Mouse (Mus musculus): ENCODE measurements around the gene Fam168a.

Gene Fam168a

DNA sequence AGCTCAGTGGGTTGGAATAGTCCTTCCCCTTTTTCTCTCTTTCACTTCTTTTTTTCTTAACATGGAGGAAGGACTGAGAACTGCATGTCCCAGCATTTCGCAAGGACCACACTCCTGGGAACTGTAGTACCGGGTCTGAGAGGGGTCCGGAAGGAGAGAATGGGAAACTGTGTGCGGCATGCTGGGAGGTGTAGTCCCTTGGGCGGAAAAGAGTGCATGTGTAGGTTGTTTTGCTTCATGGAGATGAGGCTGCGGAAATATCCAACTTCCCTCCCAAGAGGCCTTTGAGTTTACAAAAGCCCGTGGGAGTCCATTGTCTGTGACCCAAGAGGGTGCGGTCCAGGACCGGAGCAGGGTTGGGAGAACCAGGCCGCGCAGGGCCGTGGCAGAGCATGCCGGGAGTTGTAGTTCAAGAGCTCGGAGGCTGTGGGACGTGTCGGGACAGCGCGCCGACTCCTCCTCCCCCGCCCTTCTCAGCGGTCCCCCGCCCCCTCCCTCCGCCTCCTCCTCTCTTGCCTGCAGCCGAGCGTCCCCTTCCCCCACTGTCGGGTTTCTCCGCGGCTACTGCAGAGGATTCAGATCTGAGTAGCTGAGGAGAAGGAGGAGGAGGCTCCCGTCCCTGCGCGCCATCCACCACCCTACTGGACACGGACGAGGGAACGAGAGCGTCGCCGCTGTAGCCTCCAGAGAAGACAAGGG, at the start of gene Fam168a:
TSS of gene Fam168a (plus strand) at position 493 of the 699 bp plus-strand sequence.
- DNase-seq (ENCODE audit: low read depth, low spot score): peak; percentile 99

DNA sequence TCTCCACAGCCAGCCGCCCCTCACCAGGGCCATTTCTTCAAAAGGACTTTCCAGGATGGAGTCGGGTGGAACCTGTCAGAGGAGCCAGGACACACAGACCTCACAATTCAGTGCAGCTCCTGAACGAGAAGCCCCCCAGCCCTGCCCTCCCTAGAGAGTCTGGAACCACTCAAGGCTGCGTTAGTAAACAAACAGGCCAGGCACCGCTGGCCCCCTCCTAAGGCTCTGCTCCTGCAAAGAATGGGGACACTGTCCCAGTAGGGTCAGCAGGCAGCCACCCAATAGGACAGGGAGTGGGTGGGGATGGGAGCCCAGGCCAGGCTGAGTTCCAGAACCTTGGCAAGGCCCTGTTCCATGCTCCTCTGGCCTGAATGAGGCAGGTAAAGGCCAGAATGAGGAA, 49.7 kb upstream of the Fam168a start:
- no peak for DNase-seq (ENCODE audit: low read depth, low spot score)

DNA sequence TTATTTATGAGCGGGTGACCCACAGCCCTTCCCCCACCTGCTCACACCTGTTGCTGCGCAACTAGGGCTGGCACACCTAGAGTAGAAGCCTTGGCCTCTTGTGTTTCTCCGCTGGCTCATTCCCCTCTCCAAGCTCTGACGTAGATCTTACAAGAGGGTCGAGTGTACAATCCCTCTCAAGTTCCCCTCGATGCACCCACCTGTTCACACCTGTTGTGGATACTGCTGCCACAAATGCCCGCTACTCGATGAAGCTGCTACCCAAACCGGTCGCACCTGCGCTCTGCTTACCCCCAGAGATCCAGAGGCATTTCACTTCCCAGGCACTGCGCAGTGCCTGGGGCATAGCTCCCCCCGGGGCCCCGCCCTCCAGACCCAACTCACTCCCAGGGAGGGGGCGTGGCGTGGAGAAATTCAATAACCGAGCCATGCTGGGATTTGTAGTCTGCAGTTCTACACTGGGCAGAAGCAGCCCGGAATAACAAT, 48.3 kb upstream of the Fam168a start:
- peak; percentile 92 for DNase-seq (ENCODE audit: low read depth, low spot score)

DNA sequence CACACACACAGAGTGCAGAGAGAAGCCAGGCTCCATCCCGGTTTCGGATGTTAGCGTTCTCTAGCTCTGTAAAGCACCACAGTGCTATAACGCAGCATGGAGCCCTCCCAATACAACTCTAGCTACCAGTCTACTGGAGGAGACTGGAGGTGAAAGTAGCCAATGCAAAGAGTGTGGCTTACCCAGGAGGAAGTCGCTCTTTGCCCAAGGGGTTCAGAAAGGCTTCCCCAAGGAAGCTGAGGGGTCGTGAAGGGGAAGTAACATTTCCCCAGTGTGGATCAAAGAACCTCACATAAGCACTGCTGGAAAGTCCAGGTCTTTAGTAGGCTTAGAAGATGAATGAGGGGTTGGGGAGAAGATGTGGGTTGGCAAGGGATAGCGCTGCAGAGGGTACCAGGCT, 45.2 kb upstream of the Fam168a start:
- DNase-seq (ENCODE audit: low read depth, low spot score): no peak

DNA sequence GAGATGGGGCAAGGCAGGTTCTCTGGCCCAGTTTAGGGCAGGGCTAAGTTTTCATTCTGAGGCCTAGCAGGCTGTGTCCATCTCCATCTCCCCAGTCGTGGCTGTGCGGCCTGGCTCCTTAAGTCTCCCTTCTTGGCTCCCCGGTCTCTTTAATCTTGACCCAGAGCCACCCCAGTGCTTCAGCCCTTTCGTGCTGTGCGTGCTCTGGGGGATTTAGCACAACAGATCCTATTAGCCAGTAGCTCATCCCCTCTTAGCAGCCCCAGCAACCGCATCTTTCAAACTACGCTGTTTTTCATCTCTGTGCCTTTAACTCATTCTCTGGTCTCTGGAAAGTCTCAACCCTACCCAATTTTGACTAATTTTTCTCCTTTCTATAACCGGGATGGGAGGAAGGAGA, 44.2 kb upstream of the Fam168a start, which contains the start of gene Plekhb1:
TSS of gene Plekhb1 (minus strand) at position 184 of the 400 bp plus-strand sequence.
- no peak for DNase-seq (ENCODE audit: low read depth, low spot score)

DNA sequence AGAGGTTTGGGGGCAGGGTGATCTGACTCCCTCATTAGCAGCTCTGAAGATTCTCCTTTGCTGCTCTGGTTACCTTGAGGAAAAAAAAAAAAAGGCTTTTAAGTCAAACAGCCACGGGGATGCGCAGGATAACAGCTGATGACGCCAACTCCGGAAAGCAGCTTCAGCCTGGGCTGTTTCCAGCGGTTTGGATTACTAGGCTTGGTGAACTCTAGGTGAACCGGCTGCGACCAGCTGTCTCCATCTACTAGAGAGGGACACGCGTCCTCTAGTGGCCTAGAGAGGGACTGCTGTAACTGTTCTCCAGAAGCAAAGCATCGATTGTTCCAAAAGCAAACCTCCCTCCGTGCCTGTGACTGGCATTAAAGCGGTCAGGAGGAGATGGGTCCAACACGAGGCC, 43.2 kb upstream of the Fam168a start:
- peak; percentile 95 for DNase-seq (ENCODE audit: low read depth, low spot score)

DNA sequence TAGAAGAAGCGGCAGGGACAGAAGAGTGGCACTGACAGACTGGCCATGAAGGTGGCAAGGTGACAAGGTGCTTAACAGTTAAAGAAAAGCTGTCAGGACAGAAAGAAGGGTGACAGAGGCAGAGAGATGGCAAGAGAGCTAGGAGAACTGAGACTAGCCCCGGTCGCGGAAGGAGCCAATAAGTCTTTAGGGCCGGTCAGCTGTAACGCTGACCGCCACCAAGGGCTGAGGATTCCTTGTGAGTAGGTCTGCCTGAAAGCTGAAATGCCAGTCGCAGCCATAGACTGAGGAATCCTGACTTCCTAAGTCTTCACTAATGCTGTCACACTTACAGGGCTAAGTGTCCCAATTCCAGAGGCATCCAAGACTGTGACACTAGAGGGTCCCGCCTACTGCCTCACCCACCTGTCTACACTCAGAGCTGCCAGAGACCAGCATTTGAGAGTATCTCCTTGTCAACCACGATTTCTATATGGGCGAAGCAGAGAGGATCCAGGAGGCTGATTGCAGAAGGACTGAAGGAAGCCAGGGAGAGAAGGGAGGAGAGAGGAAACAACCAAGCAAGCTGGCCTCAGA, 42.6 kb upstream of the Fam168a start:
- DNase-seq (ENCODE audit: low read depth, low spot score): no peak

DNA sequence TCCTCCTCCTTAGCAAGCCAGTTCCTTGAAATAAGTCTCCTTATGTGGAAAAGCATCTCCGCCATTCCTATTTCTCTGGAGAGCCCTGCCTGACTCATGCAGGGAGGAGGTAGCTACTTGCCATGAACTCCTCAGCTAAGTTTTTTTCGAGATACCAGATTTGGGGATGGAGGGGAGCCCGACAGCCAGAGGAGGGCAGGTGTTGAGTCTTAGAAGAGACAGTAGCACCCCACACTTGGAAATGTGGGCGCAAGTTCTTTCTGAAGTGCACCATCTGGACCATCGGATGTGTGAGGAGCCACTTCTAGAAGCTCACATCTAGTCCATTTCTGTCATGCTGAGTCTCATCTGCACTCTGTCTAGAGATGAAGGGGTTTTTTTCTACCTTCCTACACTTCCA, 35.8 kb upstream of the Fam168a start:
- no peak for DNase-seq (ENCODE audit: low read depth, low spot score)

DNA sequence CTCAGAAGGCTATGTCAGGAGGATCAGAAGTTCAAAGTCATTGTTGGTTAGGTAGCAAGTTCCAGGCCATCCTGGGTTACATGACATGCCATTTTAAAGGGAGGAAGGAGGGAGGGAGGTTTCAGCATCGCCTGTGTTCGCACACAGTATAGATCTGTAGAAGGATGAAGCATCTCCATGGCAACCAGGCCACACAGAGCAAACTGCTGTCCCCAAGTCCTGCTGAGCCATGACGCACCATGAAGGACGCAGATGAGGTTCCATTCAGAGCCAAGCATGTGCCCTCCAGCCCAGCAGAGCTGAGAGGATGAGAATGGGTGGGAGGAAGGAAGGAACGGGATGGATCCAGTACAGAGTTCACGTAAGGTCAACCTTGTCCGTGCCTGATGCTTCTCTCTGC, 33.0 kb upstream of the Fam168a start:
- no peak for DNase-seq (ENCODE audit: low read depth, low spot score)

DNA sequence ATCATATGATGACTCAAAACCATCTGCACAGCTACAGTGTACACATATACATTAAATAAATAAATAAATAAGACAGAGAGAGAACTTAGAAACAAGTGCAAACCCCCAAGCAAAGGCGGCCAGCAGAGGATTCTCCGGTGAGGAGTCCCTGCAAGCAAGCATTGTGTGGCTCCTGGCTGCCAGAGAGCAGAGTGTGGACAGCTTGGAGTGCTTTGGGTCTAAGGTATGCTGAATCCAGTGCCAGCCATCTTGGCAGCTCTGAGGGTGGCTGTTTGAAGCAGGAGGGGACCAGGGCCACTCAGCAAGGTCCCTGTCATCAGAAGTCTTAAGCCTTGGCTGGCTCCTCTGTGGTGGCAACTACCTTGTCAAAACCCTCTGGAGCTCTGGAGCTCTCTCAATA, 31.5 kb upstream of the Fam168a start:
- DNase-seq (ENCODE audit: low read depth, low spot score): peak; percentile 53

DNA sequence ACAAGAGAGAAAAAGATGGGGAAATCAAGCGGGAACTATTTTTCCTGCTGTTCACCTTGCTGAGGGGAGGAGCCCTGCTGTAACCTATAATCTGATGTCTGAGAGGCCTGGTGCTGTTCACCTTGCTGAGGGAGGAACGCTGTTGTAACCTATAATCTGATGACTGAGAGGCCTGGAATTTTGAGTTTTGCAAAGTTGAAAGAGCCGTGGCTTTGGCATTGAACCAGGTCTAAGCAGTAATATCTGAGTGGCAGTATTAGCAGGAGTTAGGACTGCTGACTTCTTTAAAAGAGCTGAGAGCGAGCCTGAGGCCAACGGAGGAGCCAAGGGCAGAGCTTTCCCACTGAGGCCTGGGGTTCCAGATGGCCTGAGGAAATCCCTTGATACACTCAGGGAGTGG, 28.4 kb upstream of the Fam168a start:
- no peak for DNase-seq (ENCODE audit: low read depth, low spot score)

DNA sequence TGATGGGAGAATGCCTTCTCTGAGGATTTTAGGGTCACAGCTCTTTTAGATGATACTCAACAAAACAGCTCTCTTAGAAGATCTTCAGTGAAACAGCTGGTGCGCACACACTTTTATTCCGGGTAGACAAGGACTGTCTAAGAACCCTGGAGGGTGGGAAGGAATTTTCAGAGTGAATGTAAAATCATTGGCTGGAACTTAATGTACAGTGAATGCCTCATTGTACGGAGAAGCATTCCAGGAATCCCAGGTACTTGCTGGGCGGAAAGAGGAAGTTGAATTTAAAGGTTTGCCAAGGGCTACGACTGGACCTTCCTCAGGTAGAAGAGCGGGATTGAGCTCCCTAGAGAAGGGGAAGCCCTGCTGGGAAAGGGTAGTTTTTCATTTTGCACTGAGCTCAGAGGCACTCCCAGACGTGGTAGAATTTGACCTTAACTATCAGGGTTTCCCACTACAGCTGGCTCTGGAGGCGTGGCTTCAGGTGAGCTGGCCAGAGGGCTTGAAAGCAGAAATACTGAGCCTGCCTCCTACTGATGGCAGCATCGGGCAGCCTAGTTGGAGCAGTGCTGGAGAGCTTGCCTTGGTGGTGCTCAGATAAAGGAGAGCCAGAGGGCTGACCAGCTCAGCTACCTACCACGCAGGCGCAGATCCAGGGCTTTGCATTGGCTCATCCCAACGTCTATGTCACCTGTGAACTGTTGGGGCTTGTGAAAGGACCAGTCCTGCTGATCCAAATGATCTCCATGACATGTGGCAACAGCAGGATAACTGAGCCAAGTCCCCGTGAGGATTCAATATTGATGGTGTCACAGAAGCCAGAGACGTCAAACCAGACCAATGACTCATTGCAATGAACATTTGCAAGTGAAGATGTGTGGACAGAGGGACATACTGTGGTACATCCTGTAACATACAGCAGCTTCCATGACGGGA, 27.2 kb upstream of the Fam168a start:
- peak; percentile 63 for DNase-seq (ENCODE audit: low read depth, low spot score)

DNA sequence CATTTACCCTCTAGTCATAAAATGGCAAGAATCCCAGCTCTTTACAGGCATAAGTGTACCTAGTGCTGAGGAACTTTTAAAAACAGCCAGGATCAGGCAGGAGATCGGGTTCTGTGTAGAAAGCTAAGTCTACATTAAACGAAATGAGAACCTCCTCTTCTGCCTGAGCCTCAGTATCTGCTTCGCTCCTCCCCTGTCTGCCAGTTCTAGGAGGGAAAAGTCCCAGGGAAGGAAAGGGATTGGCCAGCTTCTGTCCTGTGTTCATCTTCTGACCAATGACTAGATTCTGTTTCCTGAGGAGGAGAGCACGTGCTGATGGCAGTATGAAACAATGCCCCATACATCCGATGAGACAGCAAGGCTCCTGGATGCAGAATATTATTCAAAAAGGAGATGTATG, 25.3 kb upstream of the Fam168a start:
- peak; percentile 66 for DNase-seq (ENCODE audit: low read depth, low spot score)

DNA sequence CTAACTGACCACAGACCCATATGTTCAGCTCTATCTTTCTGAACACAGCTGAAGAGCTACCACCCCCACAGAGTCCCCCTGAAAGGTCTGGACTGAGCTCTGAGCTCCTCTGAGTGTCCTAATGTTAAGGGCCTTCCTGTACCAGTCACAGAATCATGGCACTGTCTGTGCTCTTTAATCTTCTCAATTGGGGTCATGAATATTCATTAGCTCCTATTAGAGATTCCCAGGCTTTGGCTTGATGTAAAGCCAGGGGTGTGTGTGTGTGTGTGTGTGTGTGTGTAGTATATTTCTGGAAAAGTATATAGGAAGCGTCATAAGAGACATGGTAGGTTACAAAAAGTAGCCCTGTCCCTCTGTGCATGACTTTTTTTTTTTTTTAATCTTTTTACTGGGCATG, 23.2 kb upstream of the Fam168a start:
- DNase-seq (ENCODE audit: low read depth, low spot score): no peak

DNA sequence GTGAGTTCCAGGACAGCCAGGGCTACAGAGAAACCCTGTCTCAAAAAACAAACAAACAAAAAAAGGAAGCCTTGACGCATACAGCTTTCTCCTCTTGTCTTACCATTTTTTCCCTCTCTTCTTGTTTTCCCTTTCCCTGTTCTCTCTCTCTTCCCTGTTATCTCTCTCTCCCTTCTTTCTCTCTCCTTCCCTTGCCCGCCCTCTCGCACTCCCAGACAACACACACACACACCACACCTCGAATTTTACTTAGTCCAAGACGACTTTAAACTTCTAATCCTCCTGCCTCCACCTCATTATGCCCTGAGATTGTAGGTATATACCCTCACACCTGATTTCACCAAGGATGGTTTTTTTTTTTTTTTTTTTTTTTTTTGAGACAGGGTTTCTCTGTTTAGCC, 22.4 kb upstream of the Fam168a start:
- no peak for DNase-seq (ENCODE audit: low read depth, low spot score)

DNA sequence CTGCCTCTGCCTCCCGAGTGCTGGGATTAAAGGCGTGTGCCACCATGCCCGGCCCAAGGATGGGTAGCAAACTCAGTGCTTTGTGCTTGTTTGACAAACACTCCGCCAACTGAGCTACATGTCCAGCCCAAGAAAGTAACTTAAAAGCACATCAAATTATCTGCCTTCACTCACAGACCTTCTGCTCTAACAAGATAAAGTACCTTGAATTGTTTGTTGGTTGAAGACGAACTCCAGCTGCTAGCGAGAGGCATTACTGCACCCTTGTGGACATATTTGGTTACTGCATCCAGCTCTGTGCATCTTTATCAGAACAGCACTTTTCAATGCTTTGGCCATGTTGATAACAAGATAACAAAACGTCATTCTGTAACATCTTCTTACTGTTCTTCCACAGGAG, 21.9 kb upstream of the Fam168a start:
- peak; percentile 82 for DNase-seq (ENCODE audit: low read depth, low spot score)

DNA sequence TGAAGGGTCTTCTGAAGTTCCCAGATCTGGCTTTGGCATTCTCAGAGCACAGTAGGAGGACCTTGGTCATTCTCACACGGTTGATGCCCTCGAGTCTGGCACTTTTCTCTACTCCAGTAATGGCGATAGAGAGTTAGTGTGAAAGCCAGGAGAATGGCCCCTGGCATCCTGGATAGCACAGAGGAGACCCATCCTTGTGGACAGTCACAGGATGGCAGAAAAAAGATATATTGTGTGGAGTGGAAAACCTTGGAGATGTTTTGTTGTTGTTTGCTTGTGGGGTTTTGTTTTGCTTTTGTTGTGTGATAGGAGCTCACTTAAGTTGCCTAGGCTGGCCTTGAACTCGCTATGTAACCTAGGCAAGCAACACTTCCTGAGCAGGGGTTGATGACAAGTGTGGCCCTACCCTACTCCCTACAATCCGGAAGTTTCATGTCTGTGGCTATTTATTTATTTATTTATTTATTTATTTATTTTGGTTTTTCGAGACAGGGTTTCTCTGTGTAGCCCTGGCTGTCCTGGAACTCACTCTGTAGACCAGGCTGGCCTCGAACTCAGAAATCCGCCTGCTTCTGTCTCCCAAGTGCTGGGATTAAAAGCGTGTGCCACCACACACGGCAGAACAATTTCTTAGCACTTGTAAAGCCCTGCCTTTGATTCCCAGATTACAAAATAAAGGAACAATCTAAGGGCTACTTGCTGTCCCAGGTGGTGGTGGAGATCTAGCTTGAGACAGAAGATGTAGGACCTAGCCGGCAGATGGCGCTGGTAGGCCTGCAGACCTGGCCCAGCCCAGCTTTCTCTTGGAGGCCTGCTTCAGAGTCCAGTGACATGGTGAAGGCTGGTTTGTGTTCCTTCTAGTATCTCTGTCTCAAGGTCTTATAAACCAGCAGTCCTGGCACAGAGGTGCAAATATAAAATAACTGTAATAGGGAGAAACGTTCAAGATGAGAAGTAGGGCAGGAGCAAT, 21.1 kb upstream of the Fam168a start:
- DNase-seq (ENCODE audit: low read depth, low spot score): peak; percentile 88

DNA sequence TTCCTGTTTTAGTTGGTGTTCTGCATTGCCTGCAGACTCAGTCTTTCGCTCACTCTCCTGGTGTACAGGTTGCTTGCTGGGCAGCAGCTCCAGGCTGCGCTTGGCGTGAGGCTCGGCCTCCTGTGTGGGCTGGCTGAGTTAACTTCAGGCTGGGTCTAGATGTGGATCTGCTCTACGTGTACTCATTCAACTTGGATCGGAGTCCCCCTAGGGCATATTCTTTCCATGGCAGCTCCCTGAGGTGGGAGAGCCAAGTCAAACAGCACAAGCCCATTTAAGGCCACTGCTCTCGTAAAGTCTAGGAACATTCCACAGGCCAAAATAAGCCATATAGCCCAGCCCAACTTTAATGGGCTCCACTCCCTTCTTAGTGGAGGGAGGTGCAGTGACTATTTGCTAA, 18.0 kb upstream of the Fam168a start:
- DNase-seq (ENCODE audit: low read depth, low spot score): no peak

DNA sequence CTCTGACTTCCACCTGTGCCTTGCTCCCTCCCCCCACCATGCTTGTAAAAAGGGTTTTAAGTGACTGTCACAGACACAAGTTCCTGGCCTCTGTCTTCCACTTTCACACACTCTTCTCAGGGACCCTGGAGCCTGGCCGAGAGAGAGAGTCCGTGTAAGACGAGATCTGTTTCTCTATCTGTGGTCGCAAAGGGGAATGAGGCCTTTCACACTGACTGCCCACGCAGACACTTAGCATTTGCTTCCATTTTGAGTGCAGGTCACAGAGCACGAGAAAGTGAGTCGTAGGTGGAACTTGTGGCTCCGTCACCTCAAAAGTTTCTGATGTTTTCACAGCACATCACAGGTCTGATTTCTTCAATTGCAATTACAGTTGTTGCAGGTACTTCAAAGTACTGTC, 13.2 kb upstream of the Fam168a start:
- DNase-seq (ENCODE audit: low read depth, low spot score): no peak

DNA sequence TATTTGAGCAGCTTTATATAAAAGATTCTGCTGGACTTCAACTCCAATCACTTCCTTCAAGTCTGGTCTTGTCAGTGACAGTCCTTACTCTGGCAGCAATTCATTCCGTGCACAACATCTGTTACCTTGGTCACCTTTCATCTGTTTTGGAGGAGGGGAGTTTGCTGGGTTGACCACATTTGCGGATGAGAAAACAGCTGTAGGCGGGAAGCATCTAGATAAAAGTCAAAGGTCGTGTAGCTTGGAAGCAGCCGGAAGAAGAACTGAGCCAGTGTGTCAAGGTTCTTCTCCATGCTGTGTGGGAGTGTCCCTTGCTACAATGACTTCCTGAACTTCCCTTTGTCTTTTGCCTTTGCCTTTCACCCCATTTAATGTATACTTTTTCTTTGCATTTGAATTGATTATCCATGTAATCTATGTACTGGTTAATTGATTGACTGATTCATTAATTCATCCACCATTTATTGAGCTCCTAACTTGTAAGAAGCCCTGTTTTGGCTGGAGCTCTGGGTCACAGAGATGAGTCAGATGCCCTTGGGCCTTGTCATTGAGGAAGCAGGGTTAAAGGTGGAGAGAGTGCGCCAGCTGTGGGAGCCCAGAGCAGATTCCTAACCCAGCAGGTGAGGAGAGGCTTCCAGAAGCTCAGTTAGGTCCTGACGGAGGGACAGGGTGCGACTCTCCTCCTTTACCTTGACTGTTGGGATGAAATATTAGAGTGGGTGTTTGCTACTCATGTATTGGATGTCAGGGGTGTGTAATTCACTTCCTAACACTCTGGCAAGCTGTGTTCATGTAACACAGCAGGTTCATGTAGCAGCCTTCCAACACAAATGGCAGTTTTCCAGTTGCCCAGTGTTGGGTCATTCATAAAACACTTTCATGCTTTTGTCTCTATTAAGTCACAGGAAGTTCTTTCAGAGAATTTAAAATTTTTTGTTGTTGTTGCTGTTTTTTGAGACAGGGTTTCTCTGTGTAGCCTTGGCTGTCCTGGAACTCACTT, 6.4 kb upstream of the Fam168a start:
- peak; percentile 91 for DNase-seq (ENCODE audit: low read depth, low spot score)
